Mouse (Mus musculus): ENCODE measurements at regions not wholly inside any gene's neighbourhood (a gene's known extent, or its start where the extent isn't known, plus 50 kb on each side); places are given as distances from the start of the nearest gene placed in this dataset.

DNA sequence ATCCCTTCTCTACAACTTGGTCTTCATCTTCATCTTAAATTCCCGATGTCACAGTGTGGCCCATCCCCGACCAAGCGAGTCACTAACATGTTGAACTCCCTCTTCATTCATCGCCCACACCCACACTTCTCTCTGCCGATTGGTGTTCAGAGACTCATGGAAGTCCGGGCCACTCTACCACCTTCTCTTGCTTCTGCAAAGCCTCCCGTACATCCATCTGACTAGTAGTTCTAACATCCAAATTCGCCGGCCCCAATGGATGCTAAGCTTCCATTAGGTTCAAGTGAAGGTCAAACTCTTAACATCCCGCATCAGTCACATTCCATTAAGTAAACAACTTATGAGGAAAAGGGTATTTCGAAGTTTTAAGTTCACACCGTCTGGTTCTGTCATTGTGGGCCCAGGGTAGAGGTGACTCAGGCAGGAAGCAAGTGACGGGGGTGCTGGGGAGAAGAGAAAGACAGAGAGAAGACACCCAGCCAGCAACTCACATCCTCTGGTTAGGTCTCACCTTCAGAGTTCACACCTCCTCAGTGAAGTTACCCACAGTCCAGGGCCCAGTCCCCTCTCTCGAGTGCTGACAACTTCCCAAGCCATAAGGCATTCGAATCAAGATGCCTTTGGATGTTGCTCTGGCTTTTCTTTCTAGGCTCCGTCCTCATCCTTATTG lies 61.0 kb upstream of the Ubash3b start:
- Histone ChIP-seq H3K27ac (no peak overlapping the region), H3K4me3 (no peak overlapping the region)
- DNase-seq, result no peak
- intact Hi-C loops (cut with DNase I), result loop anchor here (10.0 kb wide), 1 partner anchor 352 kb away; no protein-coding TSS in a partner anchor
- TF ChIP-seq CTCF (IDR thresholded peaks at IDR 0.05), result no peak

DNA sequence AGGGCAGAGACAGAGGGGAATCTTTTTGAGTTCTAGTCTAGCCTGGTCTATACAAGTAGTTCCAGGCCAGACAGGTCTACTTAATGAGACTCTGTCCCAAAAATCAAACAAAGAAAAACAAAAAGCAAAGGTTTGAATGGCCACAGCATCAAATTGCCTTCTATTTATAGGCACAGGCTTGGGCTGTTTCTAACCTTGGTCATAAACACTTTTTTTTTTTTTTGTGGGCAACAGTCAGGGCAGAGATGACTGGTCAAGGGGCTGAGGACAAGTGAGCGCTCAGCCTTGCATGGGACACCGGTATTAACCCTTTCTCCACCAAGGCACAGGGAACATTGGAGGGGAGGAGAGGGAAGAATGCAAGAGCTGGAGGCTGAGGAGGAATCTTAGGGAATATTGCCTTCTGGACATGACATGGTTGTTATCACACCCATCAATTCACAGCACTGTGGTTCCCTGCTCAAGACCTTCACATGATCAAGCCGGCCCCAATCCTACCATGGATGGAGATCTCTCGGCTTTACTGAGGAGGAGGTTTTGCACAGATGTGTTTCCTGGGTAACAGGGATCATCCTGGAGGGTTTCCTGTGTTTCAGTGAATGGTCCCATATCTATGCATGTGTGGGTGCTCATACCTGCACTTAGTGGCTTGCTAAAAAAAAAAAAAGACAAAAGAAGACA lies 59.8 kb upstream of the Ubash3b start:
- intact Hi-C loops (cut with DNase I), result loop anchor here (10.0 kb wide), 1 partner anchor 354 kb away; no protein-coding TSS in a partner anchor
- Histone ChIP-seq H3K27ac (no peak overlapping the region), H3K4me3 (no peak overlapping the region)
- no peak for TF ChIP-seq CTCF (IDR thresholded peaks at IDR 0.05)
- no peak for DNase-seq

DNA sequence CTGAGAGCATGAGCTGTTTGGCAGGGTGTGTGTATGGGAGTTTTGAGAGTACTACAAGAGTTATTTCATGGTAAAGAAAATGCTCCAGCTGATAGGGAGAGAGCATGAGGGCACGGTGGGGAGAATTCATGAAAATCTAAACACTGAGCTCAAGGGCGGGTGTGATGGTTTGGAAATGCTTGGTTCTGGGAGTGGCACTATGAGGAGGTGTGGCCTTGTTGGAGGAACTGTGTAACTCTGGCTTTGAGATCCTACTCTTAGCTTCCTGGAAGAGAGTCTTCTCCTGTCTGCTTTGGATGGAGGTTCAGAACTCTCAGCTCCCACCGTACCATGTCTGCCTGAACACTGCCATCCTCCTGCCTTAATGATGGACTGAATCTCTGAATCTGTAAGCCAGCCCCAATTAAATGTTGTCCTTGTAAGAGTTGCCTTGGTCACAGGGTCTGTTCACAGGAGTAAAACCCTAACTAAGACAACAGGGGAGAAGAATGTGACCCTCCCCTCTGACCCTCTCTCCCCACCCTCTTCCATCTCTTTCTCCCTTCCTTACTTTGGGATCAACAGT lies 58.7 kb upstream of the Ubash3b start:
- no peak for TF ChIP-seq CTCF (IDR thresholded peaks at IDR 0.05)
- Histone ChIP-seq H3K4me3 (no peak overlapping the region), H3K27ac (no peak overlapping the region)
- intact Hi-C loops (cut with DNase I), result loop anchor here (10.0 kb wide), 1 partner anchor 355 kb away; no protein-coding TSS in a partner anchor
- no peak for DNase-seq

DNA sequence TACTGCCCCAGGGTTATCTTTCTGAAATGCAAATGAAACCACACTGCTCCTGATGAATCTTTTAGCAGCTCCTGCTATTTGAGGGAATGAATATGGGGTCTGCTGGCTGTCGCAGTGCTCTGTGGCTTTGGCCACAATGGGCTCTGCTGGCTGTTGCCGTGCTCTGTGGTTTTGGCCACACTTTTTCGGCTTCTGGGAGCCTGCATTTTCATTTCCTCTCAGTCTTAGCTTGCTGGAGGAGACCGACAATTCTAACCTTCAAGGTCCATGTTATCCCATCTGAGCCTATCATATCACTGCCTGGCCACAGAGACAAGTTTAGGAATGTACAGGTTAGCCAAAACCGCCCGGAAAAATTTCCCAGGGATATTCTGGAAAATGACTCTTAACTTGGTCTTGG lies 57.2 kb upstream of the Ubash3b start:
- no peak for TF ChIP-seq CTCF (IDR thresholded peaks at IDR 0.05)
- Histone ChIP-seq H3K27ac (no peak overlapping the region), H3K4me3 (no peak overlapping the region)
- no peak for DNase-seq
- intact Hi-C loops (cut with DNase I), result no loop called here

DNA sequence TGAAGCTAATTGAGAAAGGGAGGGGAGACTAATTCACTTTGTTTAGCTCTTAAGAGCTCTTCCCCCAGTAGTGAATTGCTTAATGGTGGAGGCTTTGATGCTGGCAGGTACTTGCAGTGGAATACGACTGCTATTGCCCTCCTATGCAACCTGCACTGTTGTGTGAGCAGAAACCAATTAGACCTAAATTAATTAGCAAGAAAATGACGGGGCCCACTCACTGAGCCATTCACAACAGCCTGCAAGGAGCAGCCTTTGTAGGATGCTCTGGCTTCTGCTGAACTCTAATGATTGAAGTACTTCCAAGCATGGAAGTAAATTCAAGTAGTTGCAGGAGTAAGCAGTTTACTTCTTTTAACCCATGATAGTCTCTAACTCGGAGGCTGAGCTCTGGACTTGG lies 54.8 kb upstream of the Ubash3b start:
- intact Hi-C loops (cut with DNase I), result no loop called here
- Histone ChIP-seq H3K27ac (no peak overlapping the region), H3K4me3 (no peak overlapping the region)
- DNase-seq, result no peak
- TF ChIP-seq CTCF (IDR thresholded peaks at IDR 0.05), result no peak

DNA sequence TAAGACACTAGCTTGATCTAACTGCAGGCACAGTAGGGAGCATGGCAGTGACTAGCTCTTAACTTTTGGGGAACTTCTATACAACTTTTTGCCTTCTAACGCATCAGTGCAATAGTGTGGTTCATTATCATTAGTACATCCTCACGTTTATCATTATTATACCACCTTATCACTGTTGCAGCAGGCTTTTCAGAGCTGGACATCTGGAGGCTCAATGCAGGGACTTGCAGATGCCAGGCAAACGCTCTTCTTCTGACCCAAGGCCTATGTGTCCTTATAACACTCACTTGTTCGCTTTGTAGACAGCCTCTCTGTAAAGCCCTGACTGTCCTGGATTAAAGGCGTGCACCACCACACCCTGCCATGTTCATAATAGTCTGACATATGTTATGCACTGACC lies 53.5 kb upstream of the Ubash3b start:
- no peak for DNase-seq
- H3K4me3 ChIP-seq, result no peak overlapping the region
- intact Hi-C loops (cut with DNase I), result no loop called here
- H3K27ac ChIP-seq, result no peak overlapping the region
- no peak for TF ChIP-seq CTCF (IDR thresholded peaks at IDR 0.05)

DNA sequence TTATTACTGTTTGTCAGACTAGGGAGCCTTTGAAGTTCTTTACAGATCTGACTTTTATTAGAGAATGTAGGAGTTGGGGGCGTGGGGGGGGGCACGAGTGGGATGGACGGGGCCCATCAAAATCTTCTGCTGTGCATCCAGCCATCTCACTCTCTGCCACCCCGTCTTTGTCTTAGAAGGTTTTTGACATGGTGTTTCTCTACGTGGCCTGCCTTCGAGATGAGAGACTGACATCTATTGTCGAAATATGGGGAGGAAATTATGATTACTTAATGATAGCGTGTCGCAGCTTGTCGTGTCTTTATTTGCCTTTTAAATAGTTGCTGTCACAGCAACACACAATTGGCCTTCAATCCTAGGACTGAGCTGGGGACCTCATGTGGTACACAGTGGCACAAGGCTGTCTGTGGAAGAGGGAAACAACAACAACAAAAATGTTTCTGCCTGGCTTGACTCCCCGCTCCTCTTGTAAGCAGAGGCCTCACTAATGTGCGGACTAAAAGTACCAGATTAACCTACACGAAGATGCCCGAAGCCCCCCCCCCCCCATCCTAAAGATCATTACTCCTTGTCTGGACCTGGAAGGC lies 51.5 kb upstream of the Ubash3b start:
- TF ChIP-seq CTCF (IDR thresholded peaks at IDR 0.05), result no peak
- Histone ChIP-seq H3K27ac (peak overlapping the region; percentile 78), H3K4me3 (peak overlapping the region; percentile 60)
- DNase-seq, result no peak
- intact Hi-C loops (cut with DNase I), result no loop called here

DNA sequence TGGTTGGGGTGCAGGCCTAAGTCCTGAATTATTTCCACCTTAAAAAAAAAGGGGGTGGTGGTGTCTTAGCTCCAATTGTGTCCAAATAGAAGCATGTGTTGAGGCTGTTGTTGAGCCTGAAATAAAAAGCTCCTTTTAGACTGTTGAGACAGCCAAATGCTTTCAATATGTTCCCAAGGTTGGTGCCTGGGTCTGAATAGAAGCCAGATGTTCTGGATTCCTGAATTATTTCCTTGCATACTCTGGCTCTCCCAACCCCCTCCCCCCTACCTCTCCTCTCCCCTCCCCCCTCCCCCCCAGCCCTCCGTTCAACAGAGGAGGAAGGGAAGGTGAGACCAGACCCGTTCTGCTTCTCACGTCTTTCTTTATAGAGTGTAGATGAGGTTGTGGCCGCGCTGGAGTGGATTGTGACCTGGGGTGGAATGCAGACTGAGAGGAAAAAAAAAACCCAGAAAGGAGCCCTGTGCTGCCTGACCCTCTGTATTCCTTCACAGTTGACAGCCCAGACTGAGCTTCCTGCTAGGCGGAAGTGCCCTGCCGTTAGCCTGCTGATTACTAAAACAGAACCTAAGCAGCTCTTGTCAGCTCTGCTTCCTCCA lies 50.9 kb upstream of the Ubash3b start:
- Histone ChIP-seq H3K4me3 (peak overlapping the region; percentile 60), H3K27ac (peak overlapping the region; percentile 78)
- TF ChIP-seq CTCF (IDR thresholded peaks at IDR 0.05), result no peak
- intact Hi-C loops (cut with DNase I), result no loop called here
- peak; percentile 30 for DNase-seq

DNA sequence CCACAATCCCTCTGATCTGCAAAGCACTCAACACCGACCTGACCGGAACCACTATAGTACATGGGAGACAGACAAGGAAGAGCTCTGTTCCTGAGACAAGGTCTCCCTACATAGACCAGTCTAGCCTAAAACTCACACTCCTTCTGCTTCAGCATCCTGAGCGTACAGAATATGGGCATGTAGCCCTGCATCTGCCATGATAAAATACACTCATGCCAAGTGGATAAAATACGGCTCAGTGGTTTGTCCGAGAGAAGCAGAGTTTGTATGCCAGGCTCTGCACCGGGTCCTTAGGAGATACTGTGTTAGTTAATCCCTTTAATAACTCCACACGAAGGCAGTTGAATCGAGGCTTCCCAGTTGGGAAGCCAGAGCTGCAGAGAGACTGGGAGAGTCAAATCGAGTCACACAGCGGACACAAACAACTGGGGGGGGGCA lies 50.4 kb upstream of the Ubash3b start:
- Histone ChIP-seq H3K4me3 (peak overlapping the region; percentile 60), H3K27ac (peak overlapping the region; percentile 78)
- DNase-seq, result no peak
- intact Hi-C loops (cut with DNase I), result no loop called here
- TF ChIP-seq CTCF (IDR thresholded peaks at IDR 0.05), result no peak

Small RNA genes lying in the stretch of these regions (microRNA-seq; reads per million reads assigned to microRNA genes)
- gene Mir100 (14,134 reads per million, percentile 94 among the genes with 10 or more reads in this experiment), gene Mir125b-1 (241 reads per million, percentile 58 among the genes with 10 or more reads in this experiment), gene Mirlet7a-2 (161 reads per million, percentile 51 among the genes with 10 or more reads in this experiment)
